Mouse (Mus musculus): ENCODE data around the gene Gm11214. TPM values are rescaled to one million over a fixed set of nuclear protein-coding genes. Genes with fewer than 3 reads are reported as not detected.

The Gm11214 gene
- not detected in 2 replicates for polyA plus RNA-seq (2011; ENCODE audit: insufficient read length, low read depth, missing spikeins)

DNA sequence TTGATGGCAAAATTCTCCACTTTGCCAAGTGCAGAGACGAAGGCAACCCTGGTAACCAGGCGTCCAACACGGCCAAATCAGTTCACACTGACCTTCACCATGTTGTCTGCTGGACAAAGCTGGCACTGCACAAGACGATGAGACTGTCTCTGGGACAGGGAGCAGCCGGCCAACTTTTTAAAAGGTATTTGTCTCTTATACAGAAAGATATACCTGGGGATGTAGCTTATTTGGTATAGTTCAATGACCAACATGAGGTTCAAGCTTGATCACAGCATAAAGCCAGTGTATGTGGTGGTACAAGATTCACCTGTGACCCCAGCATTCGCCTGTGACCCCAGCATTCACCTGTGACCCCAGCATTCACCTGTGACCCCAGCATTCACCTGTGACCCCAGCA, at the start of gene Gm11214:
Gene Gm11214 (minus strand): TSS at position 101 of the 400 bp plus-strand sequence.
- peaks cover 2% of the 10 kb centered on the region for H3K4me1 ChIP-seq (ENCODE audit: control insufficient read depth, insufficient read depth, low read length)
- H3K4me3 ChIP-seq (ENCODE audit: insufficient read depth, low read length) = no peak within 1 kb of the TSS
- TF ChIP-seq POLR2A (IDR thresholded peaks at IDR 0.05; ENCODE audit: low read depth, low read length) (no peak), CTCF (IDR thresholded peaks at IDR 0.05; ENCODE audit: borderline replicate concordance, insufficient read depth, low read length) (no peak)
- no peak within 1 kb of the TSS for H3K27ac ChIP-seq (ENCODE audit: insufficient read depth, low read length)

DNA sequence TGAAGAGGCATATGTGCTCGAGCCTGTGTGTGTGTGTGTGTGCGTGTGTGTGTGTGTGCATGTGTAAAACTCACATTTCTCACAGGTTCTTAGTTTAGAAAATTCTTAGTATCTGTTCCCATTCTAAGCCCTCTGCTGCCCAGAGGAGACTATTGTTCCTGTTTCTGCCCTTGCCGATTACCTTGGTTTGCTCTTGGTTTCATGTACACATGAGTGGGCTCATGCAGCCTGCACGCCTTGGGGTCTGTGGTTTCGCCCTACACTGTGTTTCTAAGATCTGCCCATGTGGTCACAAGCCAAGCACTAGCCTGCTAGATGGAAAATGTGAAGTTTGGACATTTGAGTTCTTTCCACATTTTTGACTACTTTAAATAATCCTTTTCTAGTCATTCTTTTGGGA, 48.7 kb upstream of the Gm11214 start:
- no peak for TF ChIP-seq CTCF (IDR thresholded peaks at IDR 0.05; ENCODE audit: borderline replicate concordance, insufficient read depth, low read length)
- no peak for TF ChIP-seq POLR2A (IDR thresholded peaks at IDR 0.05; ENCODE audit: low read depth, low read length)
- Histone ChIP-seq H3K4me3 (ENCODE audit: insufficient read depth, low read length) (no peak overlapping the region), H3K4me1 (ENCODE audit: control insufficient read depth, insufficient read depth, low read length) (no peaks in the 10 kb centered on the region; the same call in 1 of the 2 replicates), H3K27ac (ENCODE audit: insufficient read depth, low read length) (no peak overlapping the region)

- H3K4me3 ChIP-seq (ENCODE audit: insufficient read depth, low read length) = no peak overlapping the region
- H3K4me1 ChIP-seq (ENCODE audit: control insufficient read depth, insufficient read depth, low read length) = no peaks in the 10 kb centered on the region; the same call in 1 of the 2 replicates
- TF ChIP-seq POLR2A (IDR thresholded peaks at IDR 0.05; ENCODE audit: low read depth, low read length) = no peak
- no peak for TF ChIP-seq CTCF (IDR thresholded peaks at IDR 0.05; ENCODE audit: borderline replicate concordance, insufficient read depth, low read length)
- no peak overlapping the region for H3K27ac ChIP-seq (ENCODE audit: insufficient read depth, low read length)
Measured at GRCm38 (mm10) chr4:63710431-63711220, 47.4 kb upstream of the Gm11214 start.

GRCm38 (mm10) chr4:63706279-63706971, 43.2 kb upstream of the Gm11214 start:
- no peak overlapping the region for H3K4me3 ChIP-seq (ENCODE audit: insufficient read depth, low read length)
- TF ChIP-seq CTCF (IDR thresholded peaks at IDR 0.05; ENCODE audit: borderline replicate concordance, insufficient read depth, low read length) = no peak
- no peak for TF ChIP-seq POLR2A (IDR thresholded peaks at IDR 0.05; ENCODE audit: low read depth, low read length)
- no peak overlapping the region for H3K27ac ChIP-seq (ENCODE audit: insufficient read depth, low read length)
- H3K4me1 ChIP-seq (ENCODE audit: control insufficient read depth, insufficient read depth, low read length) = peaks cover 11% of the 10 kb centered on the region

GRCm38 (mm10) chr4:63704232-63704631, 41.1 kb upstream of the Gm11214 start:
- Histone ChIP-seq H3K27ac (ENCODE audit: insufficient read depth, low read length) (peak overlapping the region; percentile 42; the same call in 1 of the 2 replicates), H3K4me1 (ENCODE audit: control insufficient read depth, insufficient read depth, low read length) (peaks cover 11% of the 10 kb centered on the region), H3K4me3 (ENCODE audit: insufficient read depth, low read length) (no peak overlapping the region)
- TF ChIP-seq POLR2A (IDR thresholded peaks at IDR 0.05; ENCODE audit: low read depth, low read length) (no peak), CTCF (IDR thresholded peaks at IDR 0.05; ENCODE audit: borderline replicate concordance, insufficient read depth, low read length) (no peak)

- peak overlapping the region; percentile 42; the same call in 1 of the 2 replicates for H3K27ac ChIP-seq (ENCODE audit: insufficient read depth, low read length)
- TF ChIP-seq CTCF (IDR thresholded peaks at IDR 0.05; ENCODE audit: borderline replicate concordance, insufficient read depth, low read length) (no peak), POLR2A (IDR thresholded peaks at IDR 0.05; ENCODE audit: low read depth, low read length) (no peak)
- no peak overlapping the region for H3K4me3 ChIP-seq (ENCODE audit: insufficient read depth, low read length)
- H3K4me1 ChIP-seq (ENCODE audit: control insufficient read depth, insufficient read depth, low read length) = peaks cover 11% of the 10 kb centered on the region
Measured at GRCm38 (mm10) chr4:63703686-63704085, 40.5 kb upstream of the Gm11214 start.

- Histone ChIP-seq H3K4me1 (ENCODE audit: control insufficient read depth, insufficient read depth, low read length) (peaks cover 16% of the 10 kb centered on the region), H3K27ac (ENCODE audit: insufficient read depth, low read length) (no peak overlapping the region), H3K4me3 (ENCODE audit: insufficient read depth, low read length) (no peak overlapping the region)
- TF ChIP-seq POLR2A (IDR thresholded peaks at IDR 0.05; ENCODE audit: low read depth, low read length) = no peak
Measured at GRCm38 (mm10) chr4:63702006-63702704, 39.0 kb upstream of the Gm11214 start.

DNA sequence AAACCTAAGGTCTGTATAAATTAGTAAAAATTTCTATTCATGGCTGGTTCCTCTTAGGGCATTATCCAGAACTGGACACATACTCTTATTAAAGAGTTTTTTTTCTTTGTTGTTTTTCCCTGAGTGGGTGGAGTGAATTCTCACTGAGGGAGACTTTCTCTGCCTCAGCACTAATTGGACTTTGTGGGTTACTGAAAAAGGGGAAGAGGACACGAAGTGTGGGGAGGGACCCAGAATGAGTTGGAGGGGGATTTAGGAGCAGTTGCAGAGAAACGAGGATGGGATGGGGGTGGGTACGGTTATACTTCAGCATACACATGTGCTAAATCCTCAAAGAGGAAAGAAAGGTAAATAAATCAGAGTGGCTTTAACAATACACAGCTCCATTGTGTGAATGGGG, 36.6 kb upstream of the Gm11214 start:
- TF ChIP-seq CTCF (IDR thresholded peaks at IDR 0.05; ENCODE audit: borderline replicate concordance, insufficient read depth, low read length) = no peak
- no peak for TF ChIP-seq POLR2A (IDR thresholded peaks at IDR 0.05; ENCODE audit: low read depth, low read length)
- no peak overlapping the region for H3K4me3 ChIP-seq (ENCODE audit: insufficient read depth, low read length)

GRCm38 (mm10) chr4:63696921-63697320, 33.7 kb upstream of the Gm11214 start:
- Histone ChIP-seq H3K27ac (ENCODE audit: insufficient read depth, low read length) (no peak overlapping the region), H3K4me1 (ENCODE audit: control insufficient read depth, insufficient read depth, low read length) (0 out of 2 replicates have a peak, but pooled peaks cover 6% of the 10 kb centered on the region), H3K4me3 (ENCODE audit: insufficient read depth, low read length) (no peak overlapping the region)
- TF ChIP-seq POLR2A (IDR thresholded peaks at IDR 0.05; ENCODE audit: low read depth, low read length) (no peak), CTCF (IDR thresholded peaks at IDR 0.05; ENCODE audit: borderline replicate concordance, insufficient read depth, low read length) (no peak)

More for the DNA sequence above, 36.6 kb upstream of the Gm11214 start:
- Histone ChIP-seq H3K4me1 (ENCODE audit: control insufficient read depth, insufficient read depth, low read length) (peaks cover 17% of the 10 kb centered on the region), H3K27ac (ENCODE audit: insufficient read depth, low read length) (no peak overlapping the region)

Data from embryonic fibroblast, embryonic 13.5 days (primary cell).